Mouse (Mus musculus): Measurements from ENCODE around the gene Gpm6b.

The Gpm6b gene

GRCm38 (mm10) chrX:166354913-166355312 lies 116.2 kb downstream of the Gpm6b start:
- DNase-seq (ENCODE audit: low read depth in 1 of 2, low spot score in 2 of 2), result no peak

DNA sequence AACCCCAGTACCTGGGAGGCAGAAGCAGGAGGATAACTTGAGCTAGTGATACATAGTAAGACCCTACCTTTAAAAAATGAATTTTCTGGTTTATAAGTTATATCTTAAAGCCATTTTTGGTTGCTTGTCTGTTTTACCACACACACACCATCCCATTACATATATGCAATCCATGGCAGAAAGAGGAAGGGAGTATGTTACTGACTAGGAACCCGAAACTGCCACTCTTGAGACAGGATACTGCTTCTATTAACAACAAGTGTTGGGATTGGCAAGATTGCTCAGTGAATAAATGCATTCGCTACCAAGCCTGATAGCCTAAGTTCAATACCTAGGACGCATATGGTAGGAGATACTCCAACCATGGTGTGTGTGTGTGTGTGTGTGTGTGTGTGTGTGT lies 117.6 kb downstream of the Gpm6b start:
- no peak for DNase-seq (ENCODE audit: low read depth in 1 of 2, low spot score in 2 of 2)

- DNase-seq (ENCODE audit: low read depth in 1 of 2, low spot score in 2 of 2), result no peak
Observed at GRCm38 (mm10) chrX:166358955-166359354, 120.2 kb downstream of the Gpm6b start.

GRCm38 (mm10) chrX:166359927-166360440 lies 121.3 kb downstream of the Gpm6b start:
- DNase-seq (ENCODE audit: low read depth in 1 of 2, low spot score in 2 of 2), result no peak

GRCm38 (mm10) chrX:166360455-166360854 lies 121.7 kb downstream of the Gpm6b start:
- DNase-seq (ENCODE audit: low read depth in 1 of 2, low spot score in 2 of 2), result no peak

DNA sequence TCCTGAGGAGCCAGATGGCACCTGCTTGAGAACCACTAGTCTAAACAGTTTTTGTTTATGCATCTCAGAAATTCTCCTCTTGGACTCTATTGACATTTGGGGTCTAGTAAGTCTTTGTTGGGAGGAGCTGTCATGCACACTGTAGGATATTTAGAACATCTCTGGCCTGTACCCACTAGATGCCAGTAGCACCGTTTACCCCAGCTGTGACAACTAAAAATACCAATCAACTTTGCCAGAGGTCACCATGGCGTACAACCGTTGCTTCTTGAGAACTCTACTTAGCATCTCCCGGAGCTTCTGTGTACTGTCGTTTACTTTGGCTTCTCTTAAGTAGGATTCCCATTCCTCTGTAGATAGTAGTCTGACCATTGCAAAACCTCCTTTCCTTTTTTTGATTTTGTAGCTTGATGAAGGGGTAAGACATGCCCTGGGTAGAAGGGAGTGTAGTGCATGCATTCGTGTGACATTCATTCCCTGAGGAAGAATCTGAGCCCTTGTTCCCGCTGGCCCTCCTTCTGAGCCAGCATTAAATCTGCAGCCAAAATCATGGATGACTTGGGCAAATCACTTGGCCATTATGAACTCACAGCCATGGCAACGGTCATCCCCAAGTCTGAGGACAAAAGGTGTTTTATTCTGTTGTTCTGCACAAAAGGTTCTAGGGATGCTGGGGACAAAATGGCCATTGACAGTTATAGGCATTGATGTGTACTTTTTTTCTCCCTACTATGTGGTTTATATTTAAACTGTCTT lies 126.9 kb downstream of the Gpm6b start:
- no peak for DNase-seq (ENCODE audit: low read depth in 1 of 2, low spot score in 2 of 2)

- DNase-seq (ENCODE audit: low read depth in 1 of 2, low spot score in 2 of 2), result no peak
Observed at GRCm38 (mm10) chrX:166376681-166377328, 138.1 kb downstream of the Gpm6b start.

- DNase-seq (ENCODE audit: low read depth in 1 of 2, low spot score in 2 of 2), result no peak
Observed at GRCm38 (mm10) chrX:166378652-166379051, 139.9 kb downstream of the Gpm6b start.

- DNase-seq (ENCODE audit: low read depth in 1 of 2, low spot score in 2 of 2), result no peak
Observed at GRCm38 (mm10) chrX:166383606-166384005, 144.9 kb downstream of the Gpm6b start.

GRCm38 (mm10) chrX:166384935-166385334 lies 146.2 kb downstream of the Gpm6b start:
- no peak for DNase-seq (ENCODE audit: low read depth in 1 of 2, low spot score in 2 of 2)

DNA sequence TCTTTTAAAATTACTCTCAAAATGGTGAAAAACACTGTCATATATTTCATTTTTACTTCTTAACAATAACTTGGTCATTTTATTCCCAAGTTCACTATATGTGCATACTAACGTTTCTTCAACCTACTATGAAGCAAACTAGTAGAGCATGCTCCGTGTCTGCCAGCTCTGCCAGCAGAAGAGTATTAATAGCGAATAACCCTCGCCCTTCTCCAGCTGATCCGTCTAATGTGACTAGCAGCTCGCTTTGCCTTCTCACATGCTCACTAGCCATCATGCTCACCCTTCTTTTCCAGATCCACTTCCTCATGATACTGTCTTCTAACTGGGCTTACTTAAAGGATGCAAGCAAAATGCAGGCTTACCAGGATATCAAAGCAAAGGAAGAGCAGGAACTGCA lies 147.9 kb downstream of the Gpm6b start:
- no peak for DNase-seq (ENCODE audit: low read depth in 1 of 2, low spot score in 2 of 2)

GRCm38 (mm10) chrX:166393753-166394152 lies 155.0 kb downstream of the Gpm6b start:
- DNase-seq (ENCODE audit: low read depth in 1 of 2, low spot score in 2 of 2), result no peak

DNA sequence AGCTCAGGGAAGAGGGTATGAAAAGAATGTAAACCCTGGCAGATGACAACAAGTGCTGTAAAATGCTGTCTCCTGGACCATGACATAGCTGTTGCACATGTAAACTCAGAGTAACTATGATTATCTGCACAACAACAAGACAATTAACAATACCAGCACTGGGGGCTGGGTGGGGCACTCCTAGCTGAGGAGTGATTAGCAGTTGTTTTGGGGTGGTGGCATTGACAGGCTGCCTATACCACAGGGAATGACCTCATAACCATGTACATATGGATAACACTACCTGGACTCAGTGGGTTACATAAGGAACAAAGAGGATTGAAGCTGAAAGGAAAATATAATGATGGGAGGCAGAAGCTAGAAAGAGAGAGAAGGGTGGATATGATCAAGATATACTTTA lies 169.2 kb downstream of the Gpm6b start:
- no peak for DNase-seq (ENCODE audit: low read depth in 1 of 2, low spot score in 2 of 2)

DNA sequence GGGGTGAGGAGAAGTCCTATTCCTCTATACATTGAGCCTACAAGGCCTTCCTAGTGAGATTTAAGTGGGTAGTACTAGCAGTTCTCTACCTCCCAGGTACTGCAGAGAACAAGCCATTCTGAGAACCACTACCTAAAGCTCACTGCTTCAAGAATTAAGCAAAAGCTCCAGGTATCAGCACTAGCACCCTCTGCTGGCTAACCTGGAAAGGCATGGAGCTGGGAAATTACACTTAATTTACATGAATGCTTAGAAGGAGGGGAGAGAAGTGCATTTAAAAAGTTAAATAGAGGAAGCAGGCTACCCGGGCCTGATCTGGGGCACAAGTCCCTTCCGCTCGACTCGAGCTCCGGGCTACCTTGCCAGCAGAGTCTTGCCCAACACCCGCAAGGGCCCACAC lies 177.5 kb downstream of the Gpm6b start:
- no peak for DNase-seq (ENCODE audit: low read depth in 1 of 2, low spot score in 2 of 2)

DNA sequence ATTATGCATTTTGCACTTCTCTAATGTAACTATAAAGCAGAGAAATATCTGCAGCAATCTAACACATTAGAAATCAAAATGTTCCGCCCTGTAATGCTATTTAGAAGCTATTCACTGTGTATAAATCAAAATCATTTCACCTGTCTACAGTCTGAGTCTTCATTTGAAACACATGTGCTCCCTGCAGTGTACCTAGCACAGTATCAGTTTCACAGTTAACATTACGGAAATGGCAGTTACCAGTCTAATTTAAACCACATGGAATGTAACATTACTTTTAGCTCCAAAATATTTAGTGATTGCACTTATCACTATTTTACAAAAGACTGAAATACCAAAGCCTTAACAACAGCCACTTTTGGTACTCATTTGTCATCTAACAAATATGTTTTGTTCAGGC lies 196.1 kb downstream of the Gpm6b start:
- no peak for DNase-seq (ENCODE audit: low read depth in 1 of 2, low spot score in 2 of 2)

Measured in monocyte, adult 2 months (primary cell).